Mouse (Mus musculus): ENCODE measurements at regions not wholly inside any gene's neighbourhood (a gene's known extent, or its start where the extent isn't known, plus 50 kb on each side); places are given as distances from the start of the nearest gene placed in this dataset.

- DNase-seq (ENCODE audit: low spot score in 2 of 2) = no peak
These were observed 132.3 kb downstream of the Cd24a start for GRCm38 (mm10) chr10:43710186-43710885.

GRCm38 (mm10) chr10:43710886-43711256, 132.8 kb downstream of the Cd24a start:
- no peak for DNase-seq (ENCODE audit: low spot score in 2 of 2)

DNA sequence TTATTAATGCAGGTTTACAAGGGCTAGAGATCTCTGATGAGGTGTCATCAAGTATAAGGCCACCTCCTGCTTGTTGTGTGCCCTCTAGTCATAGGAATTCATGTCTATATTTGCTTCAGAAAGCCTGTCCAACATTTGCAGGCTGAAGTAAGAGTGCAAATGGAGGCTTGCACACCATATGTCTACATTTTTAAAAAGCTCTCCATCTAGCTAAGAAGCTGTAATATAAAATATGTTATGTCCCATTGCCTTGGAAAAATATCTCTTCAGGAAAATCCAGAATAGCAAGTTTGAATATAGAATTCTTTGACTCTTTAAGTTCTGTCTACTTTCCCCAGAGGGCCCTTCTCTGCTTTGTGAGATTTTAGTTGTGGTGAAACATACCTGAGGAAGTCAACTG, 134.6 kb downstream of the Cd24a start:
- no peak for DNase-seq (ENCODE audit: low spot score in 2 of 2)

GRCm38 (mm10) chr10:43718768-43719167, 140.7 kb downstream of the Cd24a start:
- DNase-seq (ENCODE audit: low spot score in 2 of 2) = no peak

DNA sequence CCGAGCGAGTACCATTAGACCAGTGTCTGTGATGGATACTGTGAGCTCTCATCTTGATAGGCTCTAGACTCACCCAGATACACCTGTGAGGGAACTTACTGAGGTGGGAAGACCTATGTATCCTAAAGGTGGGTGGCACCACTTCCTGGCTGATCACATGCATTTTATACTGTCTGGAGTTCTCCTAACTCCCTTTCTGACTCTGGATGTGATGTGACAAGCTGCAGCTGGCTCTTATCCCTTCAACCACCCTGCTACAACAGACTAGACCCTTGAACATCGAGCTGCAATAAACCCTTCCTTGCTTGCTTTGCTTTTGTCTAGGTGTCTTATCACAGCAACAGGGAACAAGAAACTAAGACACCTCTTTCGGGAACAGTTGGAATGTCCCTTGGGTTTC, 143.3 kb downstream of the Cd24a start:
- no peak for DNase-seq (ENCODE audit: low spot score in 2 of 2)

- DNase-seq (ENCODE audit: low spot score in 2 of 2) = no peak
These were observed 144.1 kb downstream of the Cd24a start for GRCm38 (mm10) chr10:43722164-43722563.

DNA sequence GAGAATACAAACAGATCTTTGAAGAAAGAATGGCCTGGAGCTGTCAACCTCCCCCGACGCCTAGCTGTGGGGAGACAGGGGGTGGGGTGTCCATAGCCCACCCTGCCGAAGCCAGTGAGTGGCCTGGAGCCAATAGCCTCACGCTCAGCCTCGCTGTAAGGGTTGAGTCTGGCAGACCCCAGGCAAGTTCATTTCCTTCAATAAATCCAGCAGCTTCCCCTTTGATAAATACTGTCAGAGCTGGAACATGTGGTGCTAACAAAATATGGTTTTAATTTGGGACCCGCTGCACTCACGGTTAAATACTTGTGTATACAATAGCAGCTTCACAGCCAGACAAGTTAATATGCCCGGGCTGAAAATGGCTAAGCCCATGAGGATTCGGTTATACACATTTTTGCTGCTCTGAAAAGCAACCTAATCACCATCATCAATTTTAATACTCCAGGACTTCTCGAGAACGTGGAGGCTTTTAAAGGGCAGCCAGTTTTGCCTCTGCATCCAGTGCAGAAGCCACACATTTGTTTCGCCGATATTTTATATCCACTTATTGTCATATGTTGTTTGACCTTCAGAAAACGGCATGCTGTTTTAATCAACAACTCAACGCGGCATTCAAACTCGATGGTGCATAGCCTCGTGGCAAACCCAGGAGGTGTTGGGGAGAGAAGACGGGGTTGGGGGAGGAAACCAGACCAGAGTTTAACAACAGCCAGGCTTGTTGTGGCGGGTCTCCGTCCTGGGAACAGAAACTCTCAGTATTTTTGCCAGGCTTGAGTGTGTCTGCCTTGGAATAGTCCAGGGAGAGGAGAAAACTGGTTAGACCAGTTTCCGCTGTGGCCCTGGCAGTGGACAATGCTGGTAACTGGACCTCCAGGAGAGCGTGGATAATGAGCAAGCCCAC, 144.9 kb downstream of the Cd24a start:
- peak in 1 of 2 experiments; percentile 13 for DNase-seq (ENCODE audit: low spot score in 2 of 2)

GRCm38 (mm10) chr10:43723615-43723937, 145.5 kb downstream of the Cd24a start:
- DNase-seq (ENCODE audit: low spot score in 2 of 2) = peak in 1 of 2 experiments; percentile 24

- no peak for DNase-seq (ENCODE audit: low spot score in 2 of 2)
These were observed 149.7 kb downstream of the Cd24a start for GRCm38 (mm10) chr10:43727746-43728145.

- no peak for DNase-seq (ENCODE audit: low spot score in 2 of 2)
These were observed 151.1 kb downstream of the Cd24a start for GRCm38 (mm10) chr10:43729184-43729583.

DNA sequence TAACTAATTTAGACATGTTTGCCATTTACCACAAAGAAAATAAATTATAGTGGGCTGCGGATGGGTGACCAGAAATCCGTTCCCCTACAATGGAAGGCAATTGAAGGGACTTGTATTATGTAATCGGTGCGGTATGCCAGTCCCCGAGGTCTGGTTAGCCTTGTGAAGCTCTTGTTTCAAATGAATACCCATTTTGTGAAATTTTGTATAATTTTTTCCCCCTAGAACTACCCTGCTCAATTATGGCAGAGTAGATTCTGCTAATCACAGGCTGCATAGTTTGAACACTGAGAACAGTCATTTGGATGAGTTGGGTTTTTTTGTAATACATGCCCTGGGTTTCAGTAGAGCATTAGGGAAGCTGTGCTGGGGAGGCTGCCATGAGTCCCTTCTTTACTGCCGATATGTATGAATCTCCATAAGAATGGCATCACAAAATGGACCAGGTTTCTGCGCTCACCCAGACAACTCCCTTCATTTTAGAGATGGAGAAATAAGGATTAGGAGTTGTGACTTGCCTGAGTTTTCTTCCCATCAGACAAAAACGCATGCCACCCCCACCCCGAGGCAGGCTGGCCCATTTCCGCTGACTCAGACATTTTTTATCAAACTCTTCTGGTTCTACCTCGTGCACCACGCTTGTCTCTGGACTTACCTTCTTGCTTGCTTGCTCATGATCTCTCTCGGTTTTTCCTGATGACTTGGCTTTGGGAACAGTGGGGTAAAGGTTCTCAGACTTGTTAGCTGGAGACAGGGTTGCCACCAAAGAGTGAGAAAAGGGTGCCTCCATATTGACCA, 155.7 kb downstream of the Cd24a start:
- no peak for DNase-seq (ENCODE audit: low spot score in 2 of 2)

- no peak for DNase-seq (ENCODE audit: low spot score in 2 of 2)
These were observed 161.1 kb downstream of the Cd24a start for GRCm38 (mm10) chr10:43739181-43739580.

DNA sequence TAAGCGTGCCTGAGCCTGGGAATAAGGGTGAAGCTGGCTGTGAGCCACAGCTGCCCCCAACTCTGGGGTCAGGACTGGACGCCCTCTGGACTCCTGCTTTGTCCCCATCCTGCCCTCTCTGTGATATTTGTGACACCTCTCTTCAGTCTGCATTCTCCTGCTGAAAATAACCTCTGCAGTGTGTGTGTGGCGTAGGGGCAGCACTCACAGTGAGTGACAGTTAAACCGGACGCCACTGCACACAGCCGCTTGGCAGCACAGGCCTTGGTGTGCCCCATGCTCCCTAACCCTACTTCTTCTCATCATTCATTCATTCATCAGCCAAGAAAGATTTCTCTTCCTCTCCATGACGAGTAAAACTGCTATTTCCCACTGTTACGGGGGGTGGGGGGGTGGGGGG, 161.6 kb downstream of the Cd24a start:
- DNase-seq (ENCODE audit: low spot score in 2 of 2) = no peak

GRCm38 (mm10) chr10:43740204-43740865, 161.2 kb downstream of the Qrsl1 start:
- no peak for DNase-seq (ENCODE audit: low spot score in 2 of 2)

DNA sequence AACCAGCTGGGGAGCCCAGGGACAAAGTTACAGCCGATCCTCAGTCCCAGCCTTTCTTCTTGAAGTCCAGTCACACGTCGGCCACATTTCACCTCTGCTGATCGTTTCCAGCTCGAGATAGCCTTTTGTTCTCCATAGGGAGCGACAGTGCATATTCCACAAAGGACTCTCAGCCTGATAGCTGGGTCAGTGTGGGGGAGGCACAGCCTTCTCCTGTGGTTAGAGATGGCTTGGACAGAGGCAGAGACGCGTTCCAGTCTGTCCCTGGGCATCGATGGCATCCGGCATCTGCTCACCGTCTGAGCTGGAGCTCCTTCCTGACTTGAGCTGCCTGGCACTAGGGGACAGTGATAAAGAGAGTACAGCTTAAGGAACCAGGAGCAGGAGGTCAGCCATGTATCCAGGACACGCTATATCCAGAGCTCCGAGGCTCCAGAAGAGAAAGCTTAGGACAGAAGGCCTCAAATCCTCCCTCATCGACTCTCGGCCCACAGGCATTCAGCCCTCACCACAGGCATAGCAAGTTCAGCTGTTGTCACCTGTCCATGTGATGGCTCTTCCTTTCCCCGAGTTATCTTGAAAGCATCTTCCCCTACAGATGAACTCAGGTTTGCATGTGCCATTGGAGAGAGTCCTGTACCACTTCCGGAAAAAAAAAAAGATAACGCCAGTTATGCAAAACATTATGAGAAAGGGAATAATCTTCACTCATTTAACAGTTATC, 160.0 kb downstream of the Qrsl1 start:
- DNase-seq (ENCODE audit: low spot score in 2 of 2) = no peak

DNA sequence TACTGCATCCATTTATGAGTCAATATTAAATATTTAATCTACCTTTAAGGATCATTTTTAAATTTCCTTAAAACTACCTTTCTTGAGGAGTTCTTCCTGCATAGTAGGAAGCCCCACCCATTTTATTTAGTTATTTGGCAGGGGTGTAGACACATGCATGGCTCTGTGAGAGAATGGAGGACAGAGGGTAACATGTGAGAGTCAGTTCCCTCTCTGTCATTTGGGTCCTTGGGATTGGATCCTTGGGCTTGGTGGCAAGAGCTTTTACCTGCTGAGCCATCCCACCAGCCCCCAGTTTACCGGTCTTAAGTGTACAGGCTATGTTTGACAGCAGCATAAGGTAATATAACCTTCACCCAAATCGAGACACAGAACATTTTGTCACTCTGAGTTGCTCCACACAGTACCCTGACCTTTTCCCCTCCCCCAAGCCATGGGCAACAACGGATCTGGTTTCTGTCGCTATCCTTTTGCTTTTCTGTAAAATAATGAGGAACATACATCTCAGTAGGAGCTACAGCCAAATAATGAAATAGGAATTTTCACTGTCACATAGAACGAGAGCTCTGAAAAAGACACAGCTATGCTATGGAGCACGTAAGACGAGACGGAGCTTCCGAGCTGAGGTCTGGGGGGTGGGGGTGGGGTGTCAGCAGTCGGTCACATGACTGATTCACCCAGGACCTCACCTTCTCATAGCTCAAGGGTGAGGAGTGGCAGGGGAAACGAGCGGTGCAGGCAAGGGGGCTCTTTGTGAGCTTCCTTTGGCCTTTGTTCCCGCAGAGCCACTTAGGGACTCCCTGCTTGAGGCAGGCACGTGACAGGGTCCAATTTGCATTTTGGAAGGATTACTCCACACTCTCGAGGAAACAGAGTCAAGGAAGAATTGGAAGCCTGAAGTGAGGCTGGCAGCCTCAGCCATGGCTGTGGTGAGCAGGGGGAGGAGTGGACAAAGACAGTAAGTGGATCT, 159.2 kb downstream of the Qrsl1 start:
- DNase-seq (ENCODE audit: low spot score in 2 of 2) = peak in 1 of 2 experiments; percentile 14

GRCm38 (mm10) chr10:43743188-43744120, 158.1 kb downstream of the Qrsl1 start:
- DNase-seq (ENCODE audit: low spot score in 2 of 2) = peak in 1 of 2 experiments; percentile 9
